Mouse (Mus musculus) liver, embryonic 12.5 days (tissue): ENCODE data around the gene Prpf6. TPM values are rescaled to one million over a fixed set of nuclear protein-coding genes. Genes with fewer than 3 reads are reported as not detected.

Source experiments
- ATAC-seq: fragments of 200-750 bp; cut with Nextera tagmentation; 2 replicates; pipeline ENCODE4 v1.8.0; 2017; ENCODE audit warnings: moderate number of reproducible peaks, mild to moderate bottlenecking, moderate library complexity
- H3K27ac ChIP-seq: fragments of 300-500 bp; sonication (generic); 2 replicates; pipeline ENCODE4 v1.5.1; 2016; ENCODE audit warnings: mild to moderate bottlenecking
- H3K27me3 ChIP-seq: fragments of 300-500 bp; sonication (generic); replicated peaks from 2 replicates; pipeline ENCODE4 v1.6.1; 2016; ENCODE audit warnings: mild to moderate bottlenecking, moderate library complexity
- H3K36me3 ChIP-seq: fragments of 300-500 bp; sonication (generic); 2 replicates; pipeline ENCODE4 v1.6.1; 2016; ENCODE audit warnings: mild to moderate bottlenecking, moderate library complexity
- H3K4me1 ChIP-seq: fragments of 300-500 bp; sonication (generic); 2 replicates; pipeline ENCODE4 v1.6.1; 2016
- H3K4me2 ChIP-seq: fragments of 300-500 bp; sonication (generic); 2 replicates; pipeline ENCODE4 v1.6.1; 2016; ENCODE audit warnings: mild to moderate bottlenecking, moderate library complexity
- H3K4me3 ChIP-seq: fragments of 300-500 bp; sonication (generic); 2 replicates; pipeline ENCODE4 v1.5.1; 2016; ENCODE audit warnings: mild to moderate bottlenecking, moderate library complexity
- H3K9ac ChIP-seq: fragments of 300-500 bp; sonication (generic); 2 replicates; pipeline ENCODE4 v1.6.1; 2016; ENCODE audit warnings: mild to moderate bottlenecking, moderate library complexity
- H3K9me3 ChIP-seq: fragments of 300-500 bp; sonication (generic); replicated peaks from 2 replicates; pipeline ENCODE4 v1.6.1; 2016; ENCODE audit warnings: mild to moderate bottlenecking, moderate library complexity
- WGBS: fragments of 180-500 bp; shearing (Covaris S2); methylation state at CpG from one replicate; pipeline ENCODE4 v1.1.7; 2016; ENCODE audit not compliant: insufficient replicate concordance; 5-methylcytosine and 5-hydroxymethylcytosine counted together
- polyA plus RNA-seq: library from polyadenylated mRNA; unstranded; fragments of >200 nt; fragmentation: Nextera tagmentation; extraction: Ambion mirVana; gene quantifications from 2 replicates; pipeline ENCODE4 v1.2.1, GENCODE M21; 2016

Prpf6 gene
- polyA plus RNA-seq, 1 experiment from 2014 or later, result 48.2 TPM

DNA sequence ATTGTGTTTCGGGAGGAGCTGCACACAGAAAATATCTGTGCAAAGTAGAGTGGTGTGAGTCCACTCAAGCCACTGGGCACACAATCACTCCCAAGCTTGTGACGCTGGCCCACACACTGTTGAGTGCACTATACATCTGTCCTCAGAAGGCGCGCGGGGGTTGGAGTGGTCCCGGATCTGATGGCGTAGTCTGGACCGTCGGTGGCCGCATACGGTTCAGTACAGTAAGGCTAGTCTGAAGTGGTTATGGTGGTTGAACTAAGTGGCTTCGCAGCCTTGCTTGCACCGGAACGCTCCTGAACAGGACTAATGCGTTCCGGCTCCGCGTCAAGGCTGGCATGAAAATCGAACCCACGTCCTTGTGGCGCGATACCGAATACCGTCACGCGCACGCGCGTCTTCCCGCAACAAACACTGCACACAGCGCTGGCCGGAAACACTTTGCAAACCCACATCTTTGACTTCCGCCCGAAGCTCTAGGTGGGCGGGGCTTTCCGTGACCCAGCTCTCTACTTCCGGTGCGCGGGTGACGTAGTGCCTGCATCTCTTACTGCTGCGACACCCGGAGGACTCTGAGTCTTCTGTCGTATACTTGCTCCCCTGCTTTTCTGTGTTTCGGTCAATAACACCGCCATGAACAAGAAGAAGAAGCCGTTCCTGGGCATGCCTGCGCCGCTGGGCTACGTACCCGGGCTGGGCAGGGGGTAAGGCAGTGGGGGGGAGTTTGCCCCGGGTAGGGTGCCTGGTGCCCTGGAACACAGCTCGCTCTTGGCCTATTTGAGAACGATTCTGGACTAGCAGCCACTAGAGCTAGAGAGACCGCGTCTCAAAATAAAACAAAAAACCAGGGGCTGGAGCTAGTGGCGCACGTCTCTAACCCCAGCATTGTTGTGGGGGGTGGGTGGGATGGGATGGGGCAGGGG lies 9.4 kb downstream of the Prpf6 start:
- Histone ChIP-seq H3K9ac (peak overlapping the region; percentile 91), H3K9me3 (no peaks in the 10 kb centered on the region), H3K4me1 (peaks cover 48% of the 10 kb centered on the region), H3K27ac (peak overlapping the region; percentile 85), H3K27me3 (peaks cover 33% of the 10 kb centered on the region), H3K36me3 (peaks cover 4% of the 10 kb centered on the region), H3K4me2 (peak overlapping the region; percentile 84), H3K4me3 (peak overlapping the region; percentile 98)
- WGBS, result 2% methylated on average over 57 of the region's 57 CpGs
- ATAC-seq, result peak; percentile 96

DNA sequence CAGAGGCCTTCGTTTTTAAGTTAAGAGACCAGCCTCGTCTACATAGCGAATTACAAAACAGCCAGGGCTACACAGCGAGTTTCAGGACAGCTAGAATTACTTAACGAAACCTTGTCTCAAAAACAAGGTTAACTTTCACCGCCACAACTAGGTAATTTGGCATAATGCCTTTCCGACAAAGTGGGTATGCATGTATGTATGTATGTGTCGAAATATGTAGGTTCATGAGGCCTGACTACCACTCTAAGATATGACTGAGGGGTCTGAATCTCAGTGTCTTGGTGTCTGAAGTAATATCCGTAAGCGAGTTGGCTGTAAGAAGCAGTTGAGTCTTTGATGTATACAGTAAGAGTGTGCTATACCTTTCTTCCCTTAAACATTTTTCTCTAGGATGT lies 10.1 kb downstream of the Prpf6 start:
- no peak for ATAC-seq
- WGBS, result 23% methylated on average over 10 of the region's 10 CpGs
- Histone ChIP-seq H3K4me2 (peak overlapping the region; percentile 84), H3K9ac (peak overlapping the region; percentile 91), H3K27ac (peak overlapping the region; percentile 85), H3K27me3 (peaks cover 33% of the 10 kb centered on the region), H3K4me1 (peaks cover 48% of the 10 kb centered on the region), H3K4me3 (peak overlapping the region; percentile 98), H3K9me3 (no peaks in the 10 kb centered on the region), H3K36me3 (peaks cover 4% of the 10 kb centered on the region)

DNA sequence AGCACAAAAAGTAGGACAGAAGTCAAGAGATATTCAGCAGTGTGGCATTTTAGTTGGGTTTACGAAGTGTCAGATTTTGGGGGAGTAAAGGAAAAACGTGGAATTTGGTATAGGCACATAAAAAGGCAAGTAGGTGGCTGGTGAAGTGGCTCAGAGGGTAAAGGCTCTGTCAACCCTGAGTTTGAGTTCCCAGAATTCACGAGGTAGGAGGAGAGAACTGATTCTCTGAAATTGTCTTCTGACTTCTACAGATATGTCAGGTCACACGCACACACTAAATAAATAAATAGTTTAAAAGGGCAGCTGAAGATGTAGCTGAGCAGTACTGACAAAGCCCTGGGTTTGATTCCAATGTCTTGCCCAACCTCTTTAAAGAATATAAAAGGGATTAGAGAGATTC lies 10.7 kb downstream of the Prpf6 start:
- peak overlapping the region; percentile 98 for H3K4me3 ChIP-seq
- ATAC-seq, result no peak
- no peaks in the 10 kb centered on the region for H3K9me3 ChIP-seq
- H3K9ac ChIP-seq, result peak overlapping the region; percentile 91
- peaks cover 29% of the 10 kb centered on the region for H3K27me3 ChIP-seq
- peaks cover 48% of the 10 kb centered on the region for H3K4me1 ChIP-seq
- H3K27ac ChIP-seq, result peak overlapping the region; percentile 85; the same call in 1 of the 2 replicates
- 50% methylated on average over 4 of the region's 4 CpGs for WGBS
- peak overlapping the region; percentile 84 for H3K4me2 ChIP-seq
- H3K36me3 ChIP-seq, result peaks cover 4% of the 10 kb centered on the region

DNA sequence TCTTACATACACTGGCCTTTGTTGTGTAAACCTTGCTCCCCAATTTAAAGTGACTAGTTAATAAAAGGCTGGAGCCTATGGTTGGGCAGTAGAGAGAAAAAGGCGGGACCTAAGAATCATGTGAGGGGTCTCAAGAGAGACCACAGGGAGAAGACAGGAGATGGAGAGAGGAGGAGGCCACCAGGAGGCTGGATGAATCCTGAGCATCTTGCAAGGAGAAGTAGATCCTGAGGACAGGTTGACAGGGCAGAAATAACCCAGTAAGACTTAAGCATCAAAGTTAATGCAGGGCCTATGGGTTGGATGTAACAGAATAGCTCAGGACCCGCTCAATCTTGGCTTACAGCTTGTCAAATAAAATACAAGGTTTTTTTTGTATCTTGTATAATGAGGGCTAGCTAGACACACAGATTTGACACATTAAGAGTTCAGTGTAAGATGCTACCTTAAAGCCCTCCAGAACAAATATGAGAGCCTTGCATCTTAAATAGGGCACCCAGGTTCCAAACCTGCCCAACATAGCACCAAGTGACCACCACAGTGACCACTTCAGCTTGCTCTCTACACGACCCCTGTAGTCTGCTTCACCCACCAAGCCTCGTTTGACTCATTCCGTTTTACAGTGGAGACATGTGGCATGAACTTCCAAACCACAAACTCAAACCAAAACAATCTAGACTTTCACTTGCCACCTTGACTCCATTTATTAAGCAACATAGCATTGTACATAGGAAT lies 27.3 kb downstream of the Prpf6 start:
- 77% methylated on average over 5 of the region's 5 CpGs for WGBS
- peaks cover 77% of the 10 kb centered on the region for H3K36me3 ChIP-seq
- H3K9ac ChIP-seq, result no peak overlapping the region
- no peaks in the 10 kb centered on the region for H3K9me3 ChIP-seq
- no peak overlapping the region for H3K4me2 ChIP-seq
- H3K27ac ChIP-seq, result no peak overlapping the region
- H3K4me1 ChIP-seq, result 0 out of 2 replicates have a peak, but pooled peaks cover 2% of the 10 kb centered on the region
- no peak overlapping the region for H3K4me3 ChIP-seq
- no peak for ATAC-seq
- H3K27me3 ChIP-seq, result no peaks in the 10 kb centered on the region

GRCm38 (mm10) chr2:181623401-181623800 lies 31.7 kb downstream of the Prpf6 start:
- Histone ChIP-seq H3K27me3 (no peaks in the 10 kb centered on the region), H3K9ac (no peak overlapping the region), H3K4me3 (no peak overlapping the region), H3K36me3 (peaks cover 72% of the 10 kb centered on the region), H3K9me3 (no peaks in the 10 kb centered on the region), H3K4me2 (no peak overlapping the region), H3K4me1 (peaks cover 14% of the 10 kb centered on the region), H3K27ac (no peak overlapping the region)
- no peak for ATAC-seq

- no peaks in the 10 kb centered on the region for H3K27me3 ChIP-seq
- ATAC-seq, result no peak
- H3K36me3 ChIP-seq, result peaks cover 66% of the 10 kb centered on the region
- no peak overlapping the region for H3K9ac ChIP-seq
- no peak overlapping the region for H3K27ac ChIP-seq
- peaks cover 18% of the 10 kb centered on the region for H3K4me1 ChIP-seq
- H3K4me2 ChIP-seq, result no peak overlapping the region
- H3K9me3 ChIP-seq, result no peaks in the 10 kb centered on the region
- H3K4me3 ChIP-seq, result no peak overlapping the region
Measured at GRCm38 (mm10) chr2:181628471-181628870, 36.8 kb downstream of the Prpf6 start.

GRCm38 (mm10) chr2:181632624-181633023 lies 41.0 kb downstream of the Prpf6 start:
- ATAC-seq, result no peak

GRCm38 (mm10) chr2:181635865-181636264 lies 44.2 kb downstream of the Prpf6 start:
- no peak overlapping the region for H3K9ac ChIP-seq
- no peaks in the 10 kb centered on the region for H3K9me3 ChIP-seq
- H3K27ac ChIP-seq, result no peak overlapping the region
- H3K36me3 ChIP-seq, result peaks cover 93% of the 10 kb centered on the region
- no peaks in the 10 kb centered on the region for H3K27me3 ChIP-seq
- no peak overlapping the region for H3K4me3 ChIP-seq
- H3K4me1 ChIP-seq, result no peaks in the 10 kb centered on the region
- no peak for ATAC-seq
- H3K4me2 ChIP-seq, result no peak overlapping the region
- 83% methylated on average over 3 of the region's 3 CpGs for WGBS

More at GRCm38 (mm10) chr2:181632624-181633023, 41.0 kb downstream of the Prpf6 start:
- Histone ChIP-seq H3K27me3 (no peaks in the 10 kb centered on the region), H3K27ac (no peak overlapping the region), H3K9me3 (no peaks in the 10 kb centered on the region), H3K4me1 (peaks cover 9% of the 10 kb centered on the region), H3K9ac (no peak overlapping the region), H3K4me3 (no peak overlapping the region), H3K36me3 (peaks cover 79% of the 10 kb centered on the region), H3K4me2 (no peak overlapping the region)
- WGBS, result 85% methylated on average over 6 of the region's 6 CpGs

DNA sequence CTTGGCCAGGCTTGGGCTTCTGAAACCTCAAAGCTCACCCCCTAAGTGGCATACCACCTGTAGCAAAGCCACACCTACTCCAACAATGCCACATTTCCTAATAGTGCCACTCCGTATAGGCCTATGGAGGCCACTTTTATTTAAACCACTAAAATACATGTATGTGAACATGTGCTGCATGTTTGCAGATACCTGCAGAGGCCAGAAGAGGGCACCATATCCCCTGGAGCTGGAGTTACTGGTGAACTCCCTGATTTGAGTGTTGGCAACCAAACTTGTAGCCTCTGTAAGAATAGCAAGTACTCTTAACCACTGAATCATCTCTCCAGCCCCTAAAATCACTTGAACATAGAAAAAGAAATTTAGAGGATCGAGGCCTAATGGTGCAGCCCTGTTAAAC lies 52.7 kb downstream of the Prpf6 start:
- Histone ChIP-seq H3K36me3 (peaks cover 97% of the 10 kb centered on the region), H3K27me3 (no peaks in the 10 kb centered on the region), H3K9ac (no peak overlapping the region), H3K4me1 (no peaks in the 10 kb centered on the region), H3K9me3 (no peaks in the 10 kb centered on the region), H3K4me2 (no peak overlapping the region), H3K4me3 (no peak overlapping the region), H3K27ac (no peak overlapping the region)
- 88% methylated on average over 2 of the region's 2 CpGs for WGBS
- no peak for ATAC-seq

GRCm38 (mm10) chr2:181645666-181646065 lies 54.0 kb downstream of the Prpf6 start:
- H3K9ac ChIP-seq, result no peak overlapping the region
- 98% methylated on average over 3 of the region's 3 CpGs for WGBS
- ATAC-seq, result no peak
- H3K27me3 ChIP-seq, result no peaks in the 10 kb centered on the region
- no peak overlapping the region for H3K4me2 ChIP-seq
- H3K27ac ChIP-seq, result no peak overlapping the region
- peaks cover 97% of the 10 kb centered on the region for H3K36me3 ChIP-seq
- H3K4me1 ChIP-seq, result no peaks in the 10 kb centered on the region
- H3K4me3 ChIP-seq, result no peak overlapping the region
- H3K9me3 ChIP-seq, result no peaks in the 10 kb centered on the region

DNA sequence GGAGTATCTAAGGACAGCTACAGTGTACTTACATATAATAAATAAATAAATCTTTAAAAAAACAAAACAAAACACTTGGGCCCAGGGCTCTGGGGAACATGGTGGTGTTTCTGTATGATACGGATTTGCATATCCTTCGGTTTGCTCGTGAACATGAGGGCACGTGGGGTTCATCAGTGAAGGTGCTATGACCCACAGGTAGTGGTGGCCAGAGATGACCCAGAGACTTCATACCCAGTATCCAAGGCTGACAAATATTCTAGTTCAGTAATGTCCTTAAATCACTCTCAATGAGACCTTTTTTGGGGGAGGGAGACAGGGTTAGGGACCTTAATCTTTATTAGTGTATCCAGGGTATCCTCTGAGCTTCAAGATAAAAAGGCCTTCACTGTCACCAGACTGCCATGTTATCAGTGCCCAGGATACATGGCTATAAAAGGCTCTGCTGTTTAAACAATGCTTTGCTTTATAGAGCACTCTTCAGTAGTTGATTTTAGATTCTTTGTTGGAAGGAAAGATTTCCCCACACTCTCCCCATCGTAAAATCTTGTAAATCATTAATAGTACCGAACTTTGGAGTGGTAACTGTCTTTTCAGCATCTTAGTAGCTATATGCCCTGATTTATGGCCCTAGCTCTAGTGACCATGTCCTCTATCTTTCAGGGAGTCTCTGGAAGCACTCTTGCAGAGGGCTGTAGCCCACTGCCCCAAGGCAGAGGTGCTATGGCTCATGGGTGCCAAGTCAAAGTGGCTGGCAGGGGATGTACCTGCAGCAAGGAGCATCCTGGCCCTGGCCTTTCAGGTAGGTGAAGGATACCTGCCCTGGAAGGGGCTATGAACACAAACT lies 55.2 kb downstream of the Prpf6 start:
- no peaks in the 10 kb centered on the region for H3K27me3 ChIP-seq
- ATAC-seq, result no peak
- WGBS, result 81% methylated on average over 6 of the region's 6 CpGs
- H3K36me3 ChIP-seq, result peaks cover 96% of the 10 kb centered on the region
- H3K9me3 ChIP-seq, result no peaks in the 10 kb centered on the region
- H3K4me1 ChIP-seq, result no peaks in the 10 kb centered on the region
- H3K9ac ChIP-seq, result no peak overlapping the region
- H3K4me2 ChIP-seq, result no peak overlapping the region
- no peak overlapping the region for H3K27ac ChIP-seq
- H3K4me3 ChIP-seq, result no peak overlapping the region
